Mouse (Mus musculus): Measurements from ENCODE around the gene Nxpe5.

Nxpe5 gene

DNA sequence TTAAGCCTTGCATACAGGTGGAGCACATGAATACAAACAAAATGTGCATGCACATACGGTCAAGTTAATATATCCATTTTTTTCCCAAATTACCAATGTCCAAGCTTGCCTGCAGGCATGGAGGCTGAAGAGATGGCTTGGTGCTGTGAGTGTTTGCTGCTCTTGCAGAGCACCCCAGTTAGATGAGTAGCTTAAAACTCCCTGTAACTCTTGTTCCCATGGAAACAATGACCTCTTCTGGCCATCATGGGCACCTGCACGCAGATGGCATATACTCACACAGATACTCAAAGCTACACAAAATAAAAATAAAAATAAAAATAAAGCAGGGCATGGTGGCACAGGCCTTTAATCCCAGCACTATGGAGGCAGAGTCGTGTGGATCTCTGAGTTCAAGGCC lies 27.4 kb downstream of the Nxpe5 start:
- DNase-seq (ENCODE audit: low read depth), result no peak

DNA sequence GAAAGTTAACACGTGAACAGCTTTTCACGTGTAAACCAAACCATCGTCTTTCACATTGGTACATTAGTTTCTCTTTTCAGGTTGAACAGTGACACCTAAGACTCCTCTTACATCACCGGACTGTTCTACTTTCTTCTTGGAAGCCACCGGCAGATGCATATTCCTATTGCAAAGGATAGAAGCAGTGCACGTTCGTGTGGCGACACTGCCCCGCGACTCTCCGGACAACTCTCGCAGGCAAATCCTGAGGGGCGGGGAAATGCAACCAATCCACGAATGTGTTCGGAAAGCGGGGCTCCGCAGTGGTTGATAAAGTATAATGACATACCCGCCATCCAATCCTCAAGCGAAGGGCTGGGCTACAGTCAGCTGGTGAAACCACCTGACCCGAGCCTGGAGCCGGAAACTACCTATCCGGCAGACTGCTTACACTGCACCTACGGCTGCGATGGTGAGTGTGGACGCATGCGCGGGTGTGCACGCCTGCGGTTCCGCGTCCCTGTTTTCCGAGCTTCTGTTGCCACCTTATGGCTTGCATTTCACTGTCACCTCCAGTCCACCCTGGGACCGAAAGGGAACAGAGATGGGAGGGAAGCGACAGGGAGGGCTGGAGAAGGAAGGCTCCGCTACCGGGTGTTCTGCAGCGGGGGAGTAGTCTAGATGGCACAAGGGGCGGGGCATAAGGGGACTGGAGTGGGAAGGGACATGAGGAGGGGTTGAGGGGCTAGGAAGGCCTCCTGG lies 29.8 kb downstream of the Nxpe5 start, which contains the start of gene Lamtor4:
Lamtor4 (plus strand) TSS at position 130 of the 741 bp plus-strand sequence.
- DNase-seq (ENCODE audit: low read depth), result peak; percentile 94

DNA sequence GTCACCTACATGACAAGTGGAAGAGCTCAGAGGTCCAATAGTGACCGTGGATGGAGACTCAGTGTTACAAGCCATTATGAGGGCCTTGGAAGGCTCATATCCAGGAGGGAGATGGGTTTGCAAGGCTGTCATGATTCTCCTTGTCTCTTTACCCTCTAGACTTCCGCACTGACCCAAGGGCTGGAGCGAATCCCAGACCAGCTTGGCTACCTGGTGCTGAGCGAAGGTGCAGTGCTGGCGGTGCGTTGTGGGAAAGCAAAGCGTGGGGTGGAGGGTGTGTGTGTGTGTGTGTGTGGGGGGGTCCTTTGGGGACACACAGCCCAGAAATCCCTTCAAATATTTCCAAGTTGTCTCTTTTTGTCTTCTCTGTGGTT lies 30.4 kb downstream of the Nxpe5 start:
- no peak for DNase-seq (ENCODE audit: low read depth)

DNA sequence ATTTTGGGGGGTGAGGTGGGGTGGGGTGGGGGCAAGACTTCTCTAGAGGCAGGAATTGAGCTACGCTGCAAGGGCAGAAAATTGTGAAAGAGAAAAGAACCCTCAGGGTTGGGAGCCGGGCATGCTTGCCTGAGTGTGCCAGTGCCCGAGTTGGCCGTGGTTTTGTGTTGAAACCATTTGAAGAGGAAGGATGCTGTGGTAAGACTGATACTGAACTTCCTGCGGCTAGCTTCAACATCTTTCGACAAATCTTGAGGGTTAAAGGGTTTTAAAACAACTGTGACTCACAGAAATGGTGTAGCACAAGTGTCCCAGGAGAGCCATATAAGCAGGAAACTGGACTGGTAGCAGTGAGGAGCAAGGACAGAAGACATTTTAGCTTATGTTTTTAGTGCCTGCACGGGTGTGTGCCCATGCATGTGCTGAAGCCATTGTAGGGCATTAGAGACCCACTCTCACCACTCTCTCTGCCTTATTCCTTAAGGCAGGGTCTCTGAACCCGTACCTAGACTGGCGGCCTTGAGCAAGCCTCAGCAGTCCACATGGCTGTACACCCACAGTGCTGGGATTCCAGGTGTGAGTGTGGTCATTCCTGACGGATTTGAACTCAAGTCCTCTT lies 31.4 kb downstream of the Nxpe5 start:
- peak; percentile 63 for DNase-seq (ENCODE audit: low read depth)

DNA sequence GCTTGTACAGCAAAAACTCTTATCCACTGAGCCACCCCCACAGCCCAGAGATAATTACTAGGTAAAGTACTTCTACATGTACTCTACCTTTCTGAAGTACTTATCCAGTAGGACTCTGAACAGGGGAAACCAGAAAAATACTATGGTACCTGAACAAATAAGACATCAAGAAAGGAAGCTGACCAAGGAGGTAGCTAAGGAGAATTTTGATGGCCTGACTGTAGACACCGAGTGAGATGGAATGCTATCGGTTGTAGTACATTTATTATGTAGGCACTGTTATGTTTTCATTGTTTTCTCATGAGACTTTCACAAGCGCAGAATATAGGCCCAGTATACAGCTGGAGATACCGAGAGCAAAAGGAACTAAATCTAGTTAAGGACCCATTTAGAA lies 31.9 kb downstream of the Nxpe5 start:
- peak; percentile 6 for DNase-seq (ENCODE audit: low read depth)

DNA sequence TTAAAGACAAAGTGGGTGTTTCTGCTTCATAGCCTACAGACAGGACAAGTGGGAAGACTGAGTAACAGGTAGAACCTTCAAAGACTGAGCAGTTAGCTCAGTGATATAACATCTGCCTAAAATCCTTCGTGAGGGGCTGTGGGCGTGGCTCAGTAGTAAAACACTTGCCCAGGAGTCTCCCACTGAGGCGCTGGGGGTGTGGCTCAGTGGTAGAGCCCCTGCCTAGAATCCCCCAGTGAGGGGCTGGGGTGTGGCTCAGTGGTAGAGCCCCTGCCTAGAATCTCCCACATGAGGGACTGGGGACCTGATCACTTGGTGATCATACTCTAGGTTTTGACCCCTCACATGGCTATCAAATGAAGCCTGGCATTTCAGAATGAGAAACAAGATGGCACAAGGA lies 32.4 kb downstream of the Nxpe5 start:
- DNase-seq (ENCODE audit: low read depth), result no peak

DNA sequence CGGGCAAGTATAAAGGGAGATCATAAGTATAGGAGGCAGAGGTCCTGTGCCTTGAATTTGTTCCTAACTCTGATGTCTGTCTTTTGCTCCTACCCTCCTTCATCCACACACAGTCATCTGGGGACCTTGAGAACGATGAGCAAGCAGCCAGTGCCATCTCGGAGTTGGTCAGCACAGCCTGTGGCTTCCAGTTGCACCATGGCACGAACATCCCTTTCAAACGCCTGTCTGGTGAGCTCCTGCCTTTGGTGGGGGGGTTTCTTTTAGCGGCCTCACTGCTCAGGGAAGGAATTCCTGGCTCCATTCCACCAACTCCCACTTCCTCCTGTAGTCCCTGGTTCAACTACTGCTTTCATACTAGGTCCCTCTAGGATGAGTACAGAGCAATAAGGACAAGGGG lies 32.8 kb downstream of the Nxpe5 start:
- DNase-seq (ENCODE audit: low read depth), result no peak

DNA sequence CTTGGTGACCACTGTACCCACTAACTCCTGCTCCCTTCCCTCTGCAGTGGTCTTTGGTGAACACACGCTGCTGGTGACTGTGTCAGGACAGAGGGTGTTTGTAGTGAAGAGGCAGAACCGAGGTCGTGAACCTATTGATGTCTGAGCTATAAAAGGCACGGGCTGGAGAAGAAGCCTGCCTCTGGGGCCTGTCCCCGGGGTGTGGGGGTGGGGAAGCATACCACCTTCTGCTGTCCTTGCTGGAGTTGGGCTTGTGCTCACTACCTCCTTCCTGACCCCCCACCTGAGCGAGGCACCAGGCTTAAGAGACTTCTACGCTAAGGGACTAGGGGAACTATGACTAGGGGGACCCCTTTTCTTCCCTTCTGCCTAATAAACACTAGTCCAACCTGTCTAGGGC lies 33.3 kb downstream of the Nxpe5 start:
- DNase-seq (ENCODE audit: low read depth), result no peak

DNA sequence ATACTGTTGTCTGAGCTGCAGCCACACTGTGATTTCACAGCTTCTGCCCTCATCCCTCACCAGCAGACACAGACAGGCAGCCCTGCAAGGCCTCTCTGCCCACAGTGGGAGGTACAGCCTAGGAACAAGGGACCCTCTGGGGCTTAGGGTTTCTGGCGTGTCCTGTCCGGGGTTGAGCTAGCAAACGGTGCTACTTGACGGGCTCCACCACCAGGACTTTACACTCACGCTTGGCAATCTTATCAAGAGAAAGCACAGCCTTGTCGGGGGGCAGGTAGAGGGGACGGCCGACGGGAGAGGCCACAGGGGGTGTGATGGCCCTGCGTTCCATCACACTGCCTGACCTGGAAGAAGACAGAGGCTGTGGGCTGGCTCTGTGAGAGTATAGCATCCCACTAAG lies 34.4 kb downstream of the Nxpe5 start:
- DNase-seq (ENCODE audit: low read depth), result no peak

DNA sequence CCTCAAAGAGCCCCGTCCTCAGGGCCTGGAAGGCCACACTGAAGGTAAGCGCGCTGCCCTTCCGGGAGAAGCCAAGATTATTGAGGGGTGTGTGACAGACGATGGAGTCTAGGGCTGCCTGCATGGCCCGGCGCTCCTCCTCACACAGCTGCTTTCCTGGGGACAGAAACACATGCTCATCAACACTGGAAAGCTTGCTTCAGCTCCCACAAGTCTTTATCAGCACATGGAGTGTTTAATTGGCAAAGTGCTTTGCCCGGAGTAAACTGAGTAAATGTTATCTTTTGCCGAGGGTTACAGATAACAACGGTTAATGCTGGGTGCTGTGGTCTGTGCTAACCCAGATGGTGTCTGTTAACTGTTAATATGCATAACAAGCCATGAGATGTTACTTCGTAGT lies 35.1 kb downstream of the Nxpe5 start:
- peak; percentile 7 for DNase-seq (ENCODE audit: low read depth)

DNA sequence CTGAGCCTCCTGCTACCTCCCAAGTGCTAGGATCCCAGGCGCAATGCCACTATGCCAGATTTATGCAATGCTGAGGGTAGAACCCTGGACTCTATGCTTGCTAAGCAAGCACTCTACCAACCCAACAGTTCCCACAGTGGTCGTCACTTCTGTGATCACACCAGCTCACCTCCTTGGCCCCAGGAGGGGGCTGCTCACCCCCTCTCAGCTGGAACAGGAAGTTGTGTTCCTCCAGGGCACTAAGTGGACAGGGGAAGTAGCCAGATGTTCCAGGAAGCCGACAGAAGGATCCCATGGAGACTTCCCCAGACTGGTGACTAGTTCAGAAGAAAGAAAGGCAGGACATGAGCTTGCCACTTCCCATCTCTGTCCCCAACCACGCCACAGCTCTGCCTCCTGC lies 36.3 kb downstream of the Nxpe5 start:
- DNase-seq (ENCODE audit: low read depth), result peak; percentile 16

DNA sequence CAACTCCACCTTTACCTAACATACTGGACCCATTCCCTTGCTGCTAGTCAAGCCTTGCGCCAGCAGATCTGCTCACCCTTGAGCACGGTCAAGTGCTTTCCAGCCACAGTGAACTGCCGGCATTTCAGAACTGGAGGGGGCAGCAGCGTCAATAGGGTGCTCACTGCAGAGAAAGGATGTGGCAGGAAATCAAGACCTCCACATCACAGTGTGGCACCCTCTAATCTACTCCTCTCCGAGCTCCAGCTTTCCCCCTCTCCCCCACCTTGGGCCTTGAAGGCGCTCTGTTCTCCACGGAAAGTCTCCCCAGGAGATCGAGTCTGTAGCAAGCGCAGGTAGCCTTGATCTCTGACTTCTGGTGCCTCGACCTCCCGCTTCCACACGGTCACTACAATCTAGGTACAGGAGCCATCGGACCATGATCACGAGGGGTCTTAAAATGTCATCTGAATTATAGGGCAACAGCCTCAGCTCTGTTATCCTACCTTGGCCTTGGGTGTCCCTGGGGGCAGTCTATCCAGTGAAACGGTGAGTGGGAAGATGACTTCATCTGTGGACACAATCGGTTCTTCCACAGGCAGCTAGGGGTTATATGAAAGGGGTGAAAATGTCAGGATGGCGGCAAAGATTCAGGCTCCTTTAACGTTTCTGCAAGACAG lies 37.0 kb downstream of the Nxpe5 start:
- DNase-seq (ENCODE audit: low read depth), result peak; percentile 37

DNA sequence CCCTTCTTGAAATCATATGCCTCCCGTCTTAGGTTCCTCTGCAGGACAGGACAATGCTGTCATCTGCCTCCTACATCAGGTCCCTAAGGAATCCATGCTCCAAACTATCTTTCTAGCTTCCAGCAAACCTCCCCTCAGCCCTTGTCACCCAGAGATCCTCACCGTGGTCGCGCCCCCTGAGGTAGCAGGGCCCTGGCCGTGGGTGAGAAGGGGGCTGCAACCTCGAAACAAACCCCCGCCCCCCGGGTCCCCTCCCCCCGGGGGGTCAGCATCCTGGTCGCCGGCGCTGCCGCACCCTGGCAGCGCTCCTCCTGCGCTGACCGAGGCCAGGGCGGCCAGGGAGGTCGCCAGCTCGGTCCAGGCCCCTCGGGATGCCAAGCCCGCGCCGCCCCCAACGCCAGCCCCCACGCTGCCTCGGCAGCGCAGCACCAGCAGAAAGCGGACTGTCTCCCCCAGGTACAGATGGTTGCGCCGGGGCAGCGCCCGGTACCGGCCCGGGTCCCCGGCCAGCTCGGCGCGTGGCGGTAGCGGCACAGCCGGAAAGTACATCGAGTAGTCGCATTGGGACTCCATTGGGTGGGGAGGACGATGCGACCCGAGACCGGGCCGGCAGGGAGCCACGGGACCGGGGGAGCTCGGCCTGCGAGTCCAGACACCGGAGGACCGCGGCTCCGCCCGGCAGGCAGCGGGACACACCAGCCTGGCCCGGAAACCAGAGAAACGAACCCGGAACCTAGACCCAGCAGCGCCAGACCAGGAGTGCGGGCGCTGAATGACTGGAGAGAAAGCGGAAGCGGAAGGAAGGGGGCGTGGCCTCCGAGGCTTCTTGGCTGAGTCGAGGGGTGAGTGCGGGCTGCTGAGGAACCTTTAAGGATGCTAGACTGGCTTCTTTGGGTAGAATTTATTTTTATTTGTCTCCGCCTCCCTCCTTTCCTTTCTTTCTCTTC lies 37.8 kb downstream of the Nxpe5 start, which contains the start of gene BC037034:
BC037034 (minus strand) TSS at position 774 of the 947 bp plus-strand sequence.
- DNase-seq (ENCODE audit: low read depth), result peak; percentile 95

DNA sequence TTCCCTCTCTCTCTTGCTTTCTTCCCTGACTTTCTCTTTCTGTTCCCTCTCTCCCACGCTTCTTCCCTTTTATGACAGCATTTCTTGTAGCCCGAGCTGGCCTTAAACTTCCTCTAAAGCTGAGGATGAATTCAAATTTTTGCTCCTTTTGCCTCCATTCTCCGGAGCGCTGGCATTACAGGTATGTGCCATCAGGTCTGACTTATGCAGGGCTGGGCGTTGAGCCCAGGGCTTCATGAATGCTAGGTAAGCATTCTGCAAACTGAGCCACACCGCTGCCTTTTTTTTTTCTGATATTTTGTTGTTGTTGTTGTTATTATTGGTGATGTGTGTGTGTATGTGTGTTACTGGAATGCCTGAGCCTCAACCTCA lies 38.5 kb downstream of the Nxpe5 start:
- DNase-seq (ENCODE audit: low read depth), result no peak

DNA sequence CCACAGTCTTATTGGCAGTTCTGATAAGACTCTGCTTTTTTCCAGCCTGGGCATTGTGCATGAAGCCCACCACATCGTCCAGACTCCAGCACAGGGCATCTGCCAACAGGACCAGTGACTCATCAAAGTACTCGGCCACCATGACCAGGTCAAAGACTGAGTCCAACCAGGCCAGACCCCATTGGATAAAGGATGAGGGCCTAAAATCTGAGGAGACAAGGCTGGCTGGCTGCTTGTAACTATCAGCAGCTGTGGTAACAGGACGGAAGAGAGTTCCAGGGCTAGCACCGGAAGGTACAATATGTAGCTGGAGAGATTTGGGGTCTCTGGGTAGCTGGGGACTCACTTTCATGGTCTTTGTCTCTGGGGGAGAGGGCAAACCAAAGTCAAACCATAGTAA lies 40.0 kb downstream of the Nxpe5 start:
- DNase-seq (ENCODE audit: low read depth), result no peak

DNA sequence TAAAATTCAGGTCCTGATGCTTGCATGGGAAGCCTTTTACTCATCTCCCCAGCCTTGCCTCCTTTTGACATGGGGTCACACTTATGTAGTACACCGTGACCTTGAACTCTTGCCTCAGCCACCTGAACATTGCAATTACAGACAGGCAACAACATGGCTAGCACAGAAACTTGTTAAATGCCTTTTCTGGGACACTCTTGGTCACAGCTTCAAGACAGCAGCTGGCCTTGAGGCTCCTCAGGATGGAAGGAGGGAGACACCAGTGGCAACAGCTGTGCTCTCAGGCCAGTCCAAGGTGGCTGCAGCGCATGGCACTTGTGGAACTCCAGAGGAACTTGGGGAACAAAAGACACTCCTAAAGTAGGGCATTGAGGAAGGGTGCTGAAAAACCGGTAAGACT lies 41.4 kb downstream of the Nxpe5 start:
- no peak for DNase-seq (ENCODE audit: low read depth)

DNA sequence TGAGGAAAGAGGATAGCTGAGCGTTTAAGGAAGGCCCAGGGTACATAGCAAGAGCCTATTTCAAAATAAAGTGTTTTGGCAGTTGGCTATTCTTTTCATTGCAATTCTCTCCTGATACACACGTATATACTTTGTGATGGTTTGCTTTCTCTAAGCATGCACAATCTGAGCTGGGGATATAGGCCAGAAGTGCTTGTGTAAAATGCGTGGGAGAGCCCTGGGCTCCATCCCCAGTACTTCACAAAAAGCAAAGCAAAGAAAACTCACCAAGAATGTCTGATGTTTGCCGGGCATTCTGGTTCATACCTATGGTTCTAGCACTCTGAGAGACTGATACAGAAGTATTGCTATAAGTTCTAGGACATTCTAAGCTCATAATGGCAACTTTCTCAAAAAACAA lies 43.3 kb downstream of the Nxpe5 start:
- DNase-seq (ENCODE audit: low read depth), result no peak

DNA sequence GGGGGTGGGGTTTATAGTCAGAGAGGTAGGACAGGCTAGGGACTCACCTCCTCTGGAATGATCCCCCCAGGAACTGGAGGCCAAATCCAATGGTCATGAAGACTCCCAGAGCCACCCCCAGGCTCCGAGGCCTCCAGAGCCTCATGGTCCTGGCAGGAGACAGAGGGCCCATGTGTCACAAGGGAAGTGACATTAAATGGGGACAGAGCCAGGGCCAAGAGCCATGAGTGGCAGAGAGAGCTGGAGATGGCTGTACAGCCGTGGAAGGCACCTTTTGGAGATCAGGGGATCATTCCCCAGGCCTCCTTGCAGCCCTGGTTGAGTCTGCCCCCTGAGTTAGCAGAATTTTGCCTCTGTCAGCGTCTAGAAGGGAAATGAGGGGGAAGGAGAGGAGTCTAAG lies 45.5 kb downstream of the Nxpe5 start:
- no peak for DNase-seq (ENCODE audit: low read depth)

DNA sequence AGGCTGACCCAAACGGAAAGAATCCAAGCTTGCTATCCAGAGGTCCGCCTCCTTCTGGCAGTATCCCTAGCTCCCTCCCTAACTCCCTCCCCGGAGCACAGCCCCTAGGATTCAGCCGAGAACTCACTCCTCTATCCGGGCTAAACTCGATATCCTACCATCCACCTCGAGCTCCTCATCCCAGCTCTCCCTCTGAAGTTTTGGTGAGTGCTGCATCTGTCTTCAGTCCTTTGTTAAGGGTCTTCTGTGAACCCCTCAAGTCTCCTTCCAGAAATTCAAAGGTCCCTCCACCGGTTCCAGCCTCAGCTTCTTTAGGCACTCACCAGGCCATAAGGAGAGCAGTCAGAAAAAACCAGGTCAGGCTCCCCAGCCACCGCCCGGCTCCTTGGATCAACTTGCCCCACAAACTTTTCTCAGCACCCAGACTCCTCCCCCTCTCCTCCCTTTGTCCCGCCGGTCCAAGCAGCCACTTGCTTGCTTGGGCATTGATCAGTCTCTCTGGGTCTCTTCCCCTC lies 46.8 kb downstream of the Nxpe5 start, which contains the start of gene Gal3st4:
Gal3st4 (minus strand) TSS at position 432 of the 515 bp plus-strand sequence.
- DNase-seq (ENCODE audit: low read depth), result no peak

DNA sequence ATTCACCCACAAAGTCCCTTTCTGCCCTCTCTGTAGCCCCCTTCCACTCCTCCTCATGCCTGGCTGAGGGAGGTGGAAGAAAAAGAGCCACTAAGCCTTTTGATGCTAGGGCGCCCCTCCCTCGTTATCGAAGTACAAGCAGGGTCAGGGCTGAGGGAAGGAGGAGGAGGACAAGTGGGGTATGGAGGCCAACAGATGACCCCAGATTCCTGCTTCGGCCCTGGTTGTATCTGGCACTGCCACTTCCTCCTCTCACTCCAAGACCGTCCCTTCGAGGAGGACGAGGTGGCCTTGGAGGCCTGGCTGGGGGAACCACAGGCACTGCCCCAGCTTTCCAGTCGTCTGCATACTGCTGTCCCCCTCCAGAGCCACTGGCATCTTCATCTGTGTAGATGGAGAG lies 48.5 kb downstream of the Nxpe5 start:
- no peak for DNase-seq (ENCODE audit: low read depth)

DNA sequence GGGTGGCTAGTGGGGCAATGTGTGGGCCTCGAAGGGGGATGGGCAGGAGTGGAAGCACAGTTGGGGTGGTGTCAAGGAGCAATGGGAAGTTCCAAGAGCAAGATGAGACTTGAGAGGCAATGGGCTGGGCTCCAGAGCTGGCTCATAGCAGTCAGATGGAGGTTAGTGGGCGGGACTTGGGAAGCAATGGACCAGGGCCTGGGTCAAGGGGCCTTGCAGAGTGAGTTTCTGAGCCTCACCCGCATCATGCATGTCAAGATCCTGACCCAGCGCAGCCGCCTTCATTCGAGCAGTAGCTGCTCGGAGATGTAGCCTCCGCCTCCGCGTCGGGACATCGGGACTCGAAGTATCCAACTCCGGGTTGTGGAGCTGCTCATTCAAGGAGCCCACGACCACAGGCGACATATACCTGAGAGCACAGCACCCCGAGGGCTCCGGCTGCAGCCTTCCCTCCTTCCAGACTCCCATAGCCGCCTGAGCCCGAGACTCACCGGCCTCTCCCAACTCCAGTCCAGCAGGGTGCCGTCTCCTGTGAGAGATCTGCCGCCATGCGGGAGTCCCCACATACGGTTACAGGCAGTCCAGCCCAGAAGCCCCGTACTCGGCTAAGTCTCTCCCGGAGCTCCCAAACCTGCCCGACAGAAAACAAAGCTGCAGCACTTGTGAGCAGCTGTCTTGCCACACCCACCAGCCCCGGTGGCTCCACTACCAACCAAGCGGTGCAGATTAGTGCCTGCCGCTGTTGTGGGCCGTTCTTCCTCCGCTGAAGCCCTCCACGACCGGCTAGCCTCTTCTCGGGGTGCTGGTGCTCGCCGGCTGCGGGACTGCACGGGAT lies 49.7 kb downstream of the Nxpe5 start:
- no peak for DNase-seq (ENCODE audit: low read depth)
